Mouse (Mus musculus): ENCODE measurements at regions not wholly inside any gene's neighbourhood (a gene's known extent, or its start where the extent isn't known, plus 50 kb on each side); places are given as distances from the start of the nearest gene placed in this dataset.
A peak's percentile ranks its signal among the peaks of the same experiment; 100 is the strongest.

GRCm38 (mm10) chr17:49189765-49190164, 238.4 kb upstream of the Mocs1 start:
- peak; percentile 60 for TF ChIP-seq CTCF (IDR thresholded peaks at IDR 0.05)
- Histone ChIP-seq H3K4me3 (no peak overlapping the region), H3K27ac (no peak overlapping the region)
- intact Hi-C loops (cut with DNase I) = no loop called here
- no peak for DNase-seq

DNA sequence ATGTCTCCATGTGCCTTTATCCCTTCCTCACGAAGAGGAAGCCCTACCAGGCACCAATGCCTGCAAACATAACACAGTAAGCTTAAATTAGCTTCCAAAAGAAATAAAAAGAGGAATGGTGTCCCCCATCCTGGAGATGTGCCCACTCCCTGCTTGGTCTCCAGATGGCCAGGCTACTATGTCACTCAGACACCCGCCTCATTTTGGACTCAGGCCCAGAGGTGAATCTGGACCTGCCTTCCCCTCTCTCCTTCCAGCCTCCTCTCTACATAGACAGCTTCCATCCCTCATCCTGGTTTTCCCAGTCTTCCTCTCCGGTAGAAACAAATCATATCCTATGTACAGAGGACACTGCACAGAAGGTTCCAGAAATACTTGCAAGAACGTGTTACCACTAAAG, 237.8 kb upstream of the Mocs1 start:
- no peak for TF ChIP-seq CTCF (IDR thresholded peaks at IDR 0.05)
- intact Hi-C loops (cut with DNase I) = no loop called here
- DNase-seq = no peak

GRCm38 (mm10) chr17:49196046-49196684, 232.0 kb upstream of the Mocs1 start:
- intact Hi-C loops (cut with DNase I) = no loop called here
- TF ChIP-seq CTCF (IDR thresholded peaks at IDR 0.05) = no peak

More for the DNA sequence above, 237.8 kb upstream of the Mocs1 start:
- Histone ChIP-seq H3K4me3 (no peak overlapping the region), H3K27ac (no peak overlapping the region)

DNA sequence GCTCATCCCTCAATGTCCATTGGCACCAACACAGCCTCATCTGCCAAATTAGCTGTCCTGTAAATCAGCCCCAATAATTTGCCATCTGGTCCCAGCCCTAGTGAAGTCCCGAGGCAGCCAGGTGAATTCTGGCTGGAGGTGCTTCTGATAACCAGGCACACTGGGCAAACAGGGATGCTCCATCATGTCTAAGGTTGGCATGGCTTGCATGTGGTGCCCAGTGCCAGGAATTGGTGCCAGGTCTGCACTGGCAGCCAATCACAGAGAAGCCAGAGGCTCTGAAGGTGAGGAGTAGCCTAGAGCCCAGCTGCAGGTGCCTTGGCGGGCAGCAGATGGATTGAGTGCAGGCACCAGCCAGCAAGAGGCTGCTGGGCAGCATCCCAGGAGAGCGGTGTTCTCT, 226.7 kb upstream of the Mocs1 start:
- no peak for TF ChIP-seq CTCF (IDR thresholded peaks at IDR 0.05)
- no peak overlapping the region for H3K27ac ChIP-seq
- H3K4me3 ChIP-seq = no peak overlapping the region
- intact Hi-C loops (cut with DNase I) = no loop called here
- DNase-seq = no peak

More at GRCm38 (mm10) chr17:49196046-49196684, 232.0 kb upstream of the Mocs1 start:
- DNase-seq = no peak
- Histone ChIP-seq H3K4me3 (no peak overlapping the region), H3K27ac (no peak overlapping the region)

DNA sequence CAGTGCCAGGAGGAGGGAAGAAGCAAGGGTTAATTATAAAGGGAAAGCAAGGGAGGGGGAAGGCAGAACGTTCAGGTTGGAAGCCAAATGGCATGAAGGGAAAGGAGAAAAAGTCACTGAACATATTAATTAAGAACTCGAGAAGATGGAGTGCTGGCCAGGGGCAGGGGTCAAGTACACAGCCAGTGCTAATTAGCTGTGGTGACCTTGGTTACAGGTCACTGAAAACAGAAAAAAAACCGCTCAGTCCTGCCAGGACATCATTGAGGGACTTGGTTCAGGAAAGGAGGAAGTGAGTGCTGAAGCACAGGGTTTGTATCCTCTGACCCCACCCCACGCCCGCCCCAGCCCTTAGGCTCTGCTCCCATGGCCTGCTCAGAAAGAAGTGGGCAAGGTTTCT, 223.1 kb upstream of the Mocs1 start:
- Histone ChIP-seq H3K4me3 (no peak overlapping the region), H3K27ac (no peak overlapping the region)
- intact Hi-C loops (cut with DNase I) = no loop called here
- DNase-seq = no peak
- TF ChIP-seq CTCF (IDR thresholded peaks at IDR 0.05) = no peak

- no peak overlapping the region for H3K4me3 ChIP-seq
- H3K27ac ChIP-seq = no peak overlapping the region
- DNase-seq = no peak
- intact Hi-C loops (cut with DNase I) = no loop called here
- no peak for TF ChIP-seq CTCF (IDR thresholded peaks at IDR 0.05)
Measured at GRCm38 (mm10) chr17:49205564-49205963, 222.6 kb upstream of the Mocs1 start.

GRCm38 (mm10) chr17:49206708-49207107, 221.5 kb upstream of the Mocs1 start:
- DNase-seq = no peak
- no peak overlapping the region for H3K4me3 ChIP-seq
- no peak overlapping the region for H3K27ac ChIP-seq
- 0 out of 2 replicates have a peak, but pooled peaks have one; percentile 13 for TF ChIP-seq CTCF (IDR thresholded peaks at IDR 0.05)
- intact Hi-C loops (cut with DNase I) = no loop called here

GRCm38 (mm10) chr17:49208315-49208820, 219.8 kb upstream of the Mocs1 start:
- peak; percentile 30; the same call in 1 of the 2 replicates for TF ChIP-seq CTCF (IDR thresholded peaks at IDR 0.05)
- H3K27ac ChIP-seq = no peak overlapping the region
- intact Hi-C loops (cut with DNase I) = no loop called here
- H3K4me3 ChIP-seq = no peak overlapping the region
- no peak for DNase-seq

DNA sequence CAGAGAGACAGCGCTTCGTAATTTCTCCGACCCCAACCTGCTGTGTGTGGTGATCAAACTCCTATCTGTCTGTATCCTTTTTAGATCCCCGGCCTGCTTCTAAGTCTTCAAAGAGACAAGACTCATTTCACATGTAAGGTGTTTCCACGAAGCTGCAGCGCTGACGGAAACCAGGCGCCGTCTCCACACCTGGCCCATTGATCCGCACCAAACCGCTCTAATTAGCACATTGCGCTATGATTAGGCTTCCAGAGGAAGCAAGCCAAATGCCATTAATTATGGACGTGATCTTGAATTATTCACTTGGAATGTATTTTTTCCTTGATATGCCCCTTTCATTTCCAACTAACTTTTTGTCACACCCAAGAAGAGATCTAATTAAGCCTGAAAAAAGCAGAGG, 215.2 kb upstream of the Mocs1 start:
- no peak for TF ChIP-seq CTCF (IDR thresholded peaks at IDR 0.05)
- Histone ChIP-seq H3K27ac (no peak overlapping the region), H3K4me3 (no peak overlapping the region)
- DNase-seq = no peak
- intact Hi-C loops (cut with DNase I) = no loop called here

DNA sequence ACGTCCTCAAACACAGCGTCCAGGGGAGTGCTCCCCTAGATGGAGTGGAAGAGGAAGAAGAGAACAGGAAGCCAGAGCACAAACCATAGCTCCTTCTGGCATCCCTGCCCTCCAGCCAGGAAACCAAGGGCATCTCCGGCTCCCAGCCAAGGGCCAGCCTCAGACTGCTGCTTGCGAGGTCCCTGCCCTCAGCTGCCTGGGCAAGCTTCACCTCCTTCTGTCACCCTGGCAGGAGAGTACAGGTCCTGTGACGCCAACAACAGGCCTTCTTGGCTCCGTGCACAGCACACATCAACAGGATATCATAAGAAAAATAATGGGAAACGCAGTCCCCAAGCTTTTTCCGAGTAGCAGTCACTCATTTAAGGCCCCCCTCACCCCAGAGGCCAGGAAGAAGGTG, 212.9 kb upstream of the Mocs1 start:
- Histone ChIP-seq H3K27ac (no peak overlapping the region), H3K4me3 (no peak overlapping the region)
- intact Hi-C loops (cut with DNase I) = no loop called here
- TF ChIP-seq CTCF (IDR thresholded peaks at IDR 0.05) = no peak
- no peak for DNase-seq

- no peak for TF ChIP-seq CTCF (IDR thresholded peaks at IDR 0.05)
- intact Hi-C loops (cut with DNase I) = no loop called here
- no peak for DNase-seq
- no peak overlapping the region for H3K4me3 ChIP-seq
- no peak overlapping the region for H3K27ac ChIP-seq
Measured at GRCm38 (mm10) chr17:49219512-49220197, 208.5 kb upstream of the Mocs1 start.

DNA sequence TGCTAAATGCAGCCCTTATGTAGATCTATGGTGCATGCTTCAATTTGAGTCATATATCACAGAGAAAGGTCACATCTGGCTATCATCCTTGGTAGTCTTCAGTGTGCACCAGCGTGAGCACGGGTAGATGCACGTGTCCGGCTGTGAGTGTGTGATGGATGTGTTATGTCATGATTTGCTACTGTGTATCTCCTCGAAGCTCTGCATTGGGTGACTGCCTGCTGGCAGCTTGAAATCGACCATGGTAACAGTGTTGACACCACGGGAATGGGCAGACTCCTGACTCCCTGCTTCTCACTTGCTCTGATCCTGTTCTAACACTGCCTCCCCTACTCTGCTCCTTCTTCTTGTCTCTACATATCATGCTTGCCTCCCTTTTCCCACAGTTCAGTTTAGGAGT, 204.9 kb upstream of the Mocs1 start:
- no peak overlapping the region for H3K4me3 ChIP-seq
- no peak for TF ChIP-seq CTCF (IDR thresholded peaks at IDR 0.05)

GRCm38 (mm10) chr17:49223651-49224050, 204.5 kb upstream of the Mocs1 start:
- Histone ChIP-seq H3K27ac (no peak overlapping the region), H3K4me3 (no peak overlapping the region)
- no peak for TF ChIP-seq CTCF (IDR thresholded peaks at IDR 0.05)
- intact Hi-C loops (cut with DNase I) = no loop called here
- no peak for DNase-seq

More for the DNA sequence above, 204.9 kb upstream of the Mocs1 start:
- intact Hi-C loops (cut with DNase I) = no loop called here
- H3K27ac ChIP-seq = no peak overlapping the region
- DNase-seq = no peak
